Mouse (Mus musculus): ENCODE data around the gene Thy1.

- TF ChIP-seq CTCF (IDR thresholded peaks at IDR 0.05; ENCODE audit: low read depth): no peak
- no peak for TF ChIP-seq EP300 (IDR thresholded peaks at IDR 0.05; ENCODE audit: low read depth)
Observed at GRCm38 (mm10) chr9:44073115-44073514, 29.9 kb downstream of the Thy1 start.

Measured in liver, embryonic 14.5 days (tissue).